Mouse (Mus musculus) spleen, adult 2 months (tissue): ENCODE results near the gene Prph2.

ENCODE experiments used
- CTCF ChIP-seq: fragments of 200-500 bp; IDR thresholded peaks from 2 replicates; pipeline ENCODE4 v1.5.1; 2011; ENCODE audit warnings: mild to moderate bottlenecking, inconsistent platforms; ENCODE audit not compliant: insufficient read depth, insufficient read length, insufficient replicate concordance; ENCODE audit errors: extremely low read depth
- POLR2A ChIP-seq: fragments of 200-500 bp; IDR thresholded peaks from 2 replicates; pipeline ENCODE4 v1.6.1; 2011; ENCODE audit warnings: low read depth, low read length, inconsistent platforms

- TF ChIP-seq POLR2A (no peak), CTCF (no peak)
Measured at GRCm38 (mm10) chr17:46942421-46942820, 32.2 kb downstream of the Prph2 start.
